Mouse (Mus musculus) olfactory bulb, adult 2 months (tissue): ENCODE results near the gene Farsa. TPM values are rescaled to one million over a fixed set of nuclear protein-coding genes. Genes with fewer than 3 reads are reported as not detected.

ENCODE experiments used
- H3K27ac ChIP-seq: fragments of 200-500 bp; 2 replicates; pipeline ENCODE4 v1.5.1; 2012; ENCODE audit warnings: low read depth, low read length; ENCODE audit not compliant: insufficient read depth
- H3K4me1 ChIP-seq: fragments of 200-500 bp; 2 replicates; pipeline ENCODE4 v1.6.1; 2012; ENCODE audit warnings: low read length; ENCODE audit not compliant: control insufficient read depth, insufficient read depth
- H3K4me3 ChIP-seq: fragments of 200-500 bp; 2 replicates; pipeline ENCODE4 v1.5.1; 2012; ENCODE audit warnings: mild to moderate bottlenecking, low read depth, low read length, moderate library complexity; ENCODE audit not compliant: insufficient read depth
- CTCF ChIP-seq: fragments of 200-500 bp; IDR thresholded peaks from 2 replicates; pipeline ENCODE4 v1.5.1; 2012; ENCODE audit warnings: low read depth, mild to moderate bottlenecking, low read length, moderate library complexity; ENCODE audit not compliant: insufficient read depth
- POLR2A ChIP-seq: fragments of 200-500 bp; IDR thresholded peaks from 2 replicates; pipeline ENCODE4 v1.6.1; 2012; ENCODE audit warnings: mild to moderate bottlenecking, low read depth, low read length, moderate library complexity; ENCODE audit not compliant: insufficient read depth
- WGBS: fragments of 180-500 bp; shearing (Covaris S2); methylation state at CpG from one replicate; pipeline ENCODE4 v1.1.7; 2018; 5-methylcytosine and 5-hydroxymethylcytosine counted together
- polyA plus RNA-seq: library from polyadenylated mRNA; stranded (reverse); fragments of >200 nt; gene quantifications from 2 replicates; pipeline ENCODE4 v1.2.4, GENCODE M21; 2012; ENCODE audit warnings: low replicate concordance; ENCODE audit not compliant: missing spikeins, insufficient read depth, insufficient read length

Gene Farsa
- polyA plus RNA-seq, 1 experiment = not detected

GRCm38 (mm10) chr8:84912895-84913501, 56.2 kb downstream of the Farsa start:
- TF ChIP-seq POLR2A = no peak
- TF ChIP-seq CTCF = no peak
- WGBS = 37% methylated on average over 55 of the region's 55 CpGs
- H3K4me3 ChIP-seq = no peak overlapping the region
- no peak overlapping the region for H3K27ac ChIP-seq
- H3K4me1 ChIP-seq = peaks cover 19% of the 10 kb centered on the region

DNA sequence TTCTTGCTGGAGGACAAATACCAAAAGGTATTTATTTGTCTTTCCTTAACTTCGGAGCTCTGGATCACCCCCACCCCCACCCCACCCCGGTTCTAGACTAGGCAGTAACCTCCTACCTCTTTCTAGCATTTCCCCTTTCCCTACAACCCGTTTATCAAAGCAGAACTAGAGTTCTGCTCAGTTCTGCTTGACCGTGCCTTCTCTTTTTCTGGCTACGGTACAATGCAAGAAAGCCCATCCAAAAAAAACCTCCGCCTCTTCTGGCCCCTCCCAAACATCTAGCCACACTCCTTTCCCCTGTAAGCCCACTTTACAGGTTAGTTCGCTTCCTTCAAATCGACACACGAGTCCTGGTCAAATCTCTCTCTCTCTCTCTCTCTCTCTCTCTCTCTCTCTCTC, 56.7 kb downstream of the Farsa start:
- WGBS = 51% methylated on average over 9 of the region's 9 CpGs
- H3K4me3 ChIP-seq = no peak overlapping the region
- no peak for TF ChIP-seq CTCF
- H3K27ac ChIP-seq = no peak overlapping the region
- peaks cover 16% of the 10 kb centered on the region for H3K4me1 ChIP-seq

GRCm38 (mm10) chr8:84913960-84914359, 57.2 kb downstream of the Farsa start:
- Histone ChIP-seq H3K27ac (no peak overlapping the region), H3K4me3 (no peak overlapping the region), H3K4me1 (peaks cover 12% of the 10 kb centered on the region)
- TF ChIP-seq POLR2A (no peak), CTCF (no peak)
- 49% methylated on average over 4 of the region's 4 CpGs for WGBS

GRCm38 (mm10) chr8:84915269-84915668, 58.5 kb downstream of the Farsa start:
- Histone ChIP-seq H3K4me3 (no peak overlapping the region), H3K4me1 (peaks cover 7% of the 10 kb centered on the region), H3K27ac (no peak overlapping the region)
- no peak for TF ChIP-seq CTCF
- no peak for TF ChIP-seq POLR2A
- 88% methylated on average over 8 of the region's 8 CpGs for WGBS

DNA sequence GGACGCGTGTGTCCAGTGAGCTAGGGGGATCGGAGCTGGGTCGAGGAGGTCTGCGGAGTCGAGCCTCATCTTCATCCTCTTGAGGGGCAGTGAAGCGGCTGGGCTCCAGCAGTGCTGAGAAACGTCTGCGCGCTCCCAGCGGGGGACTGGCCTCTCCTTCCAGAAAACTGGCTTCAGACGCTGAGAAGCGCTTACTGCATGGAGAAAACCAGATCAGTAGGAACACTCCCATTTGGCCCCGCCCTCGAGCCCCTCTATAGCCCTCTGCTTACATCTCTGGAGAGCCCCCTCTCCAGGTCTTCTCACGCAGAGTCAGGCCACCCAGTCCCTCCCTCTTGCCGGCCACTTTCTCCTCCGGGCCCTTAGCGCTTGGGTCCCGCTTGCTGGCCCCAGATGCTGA, 61.0 kb downstream of the Farsa start:
- no peak overlapping the region for H3K4me3 ChIP-seq
- H3K4me1 ChIP-seq = peaks cover 5% of the 10 kb centered on the region
- WGBS = 51% methylated on average over 20 of the region's 20 CpGs
- H3K27ac ChIP-seq = no peak overlapping the region
- TF ChIP-seq POLR2A = no peak
- no peak for TF ChIP-seq CTCF

GRCm38 (mm10) chr8:84918646-84919045, 61.9 kb downstream of the Farsa start:
- WGBS = 93% methylated on average over 15 of the region's 15 CpGs
- no peak for TF ChIP-seq CTCF
- TF ChIP-seq POLR2A = no peak
- H3K4me3 ChIP-seq = no peak overlapping the region
- H3K27ac ChIP-seq = no peak overlapping the region
- H3K4me1 ChIP-seq = no peaks in the 10 kb centered on the region

Other genes starting within 250 kb of the Farsa start
- not detected in 2 replicates for gene Ier2, start 194.1 kb upstream of the Farsa start, polyA plus RNA-seq
- gene Trmt1, start 170.7 kb upstream of the Farsa start, polyA plus RNA-seq = not detected in 2 replicates
- not detected in 2 replicates for gene Nacc1, start 169.1 kb upstream of the Farsa start, polyA plus RNA-seq
- not detected in 2 replicates for gene Lyl1, start 155.5 kb upstream of the Farsa start, polyA plus RNA-seq
- not detected in 2 replicates for gene G430095P16Rik, start 134.0 kb upstream of the Farsa start, polyA plus RNA-seq
- not detected in 2 replicates for gene Nfix, start 56.6 kb upstream of the Farsa start, polyA plus RNA-seq
- gene Dand5, start 34.2 kb upstream of the Farsa start, polyA plus RNA-seq = not detected in 2 replicates
- not detected in 2 replicates for gene Gadd45gip1, start 25.5 kb upstream of the Farsa start, polyA plus RNA-seq
- not detected in 2 replicates for gene Rad23a, start 16.3 kb upstream of the Farsa start, polyA plus RNA-seq
- 225 TPM in 1 of 2 replicates, not detected in the other for gene Calr, start 10.1 kb upstream of the Farsa start, polyA plus RNA-seq
- not detected in 2 replicates for gene Syce2, start 15.1 kb downstream of the Farsa start, polyA plus RNA-seq
- gene Gcdh, start 36.9 kb downstream of the Farsa start, polyA plus RNA-seq = not detected in 2 replicates
- gene Klf1, start 44.9 kb downstream of the Farsa start, polyA plus RNA-seq = not detected in 2 replicates
- gene Dnase2a, start 51.6 kb downstream of the Farsa start, polyA plus RNA-seq = not detected in 2 replicates
- not detected in 2 replicates for gene Mast1, start 80.4 kb downstream of the Farsa start, polyA plus RNA-seq
- gene Rtbdn, start 90.0 kb downstream of the Farsa start, polyA plus RNA-seq = not detected in 2 replicates
- not detected in 2 replicates for gene Gm49661, start 112.4 kb downstream of the Farsa start, polyA plus RNA-seq
- not detected in 2 replicates for gene Prdx2, start 112.6 kb downstream of the Farsa start, polyA plus RNA-seq
- gene Rnaseh2a, start 112.8 kb downstream of the Farsa start, polyA plus RNA-seq = not detected in 2 replicates
- not detected in 2 replicates for gene Junb, start 121.7 kb downstream of the Farsa start, polyA plus RNA-seq
- not detected in 2 replicates for gene Hook2, start 133.6 kb downstream of the Farsa start, polyA plus RNA-seq
- not detected in 2 replicates for gene Best2, start 157.5 kb downstream of the Farsa start, polyA plus RNA-seq
- not detected in 2 replicates for gene Asna1, start 168.3 kb downstream of the Farsa start, polyA plus RNA-seq
- gene Trir, start 169.8 kb downstream of the Farsa start, polyA plus RNA-seq = not detected in 2 replicates
- not detected in 2 replicates for gene Tnpo2, start 179.9 kb downstream of the Farsa start, polyA plus RNA-seq
- not detected in 2 replicates for gene Fbxw9, start 203.1 kb downstream of the Farsa start, polyA plus RNA-seq
- not detected in 2 replicates for gene Gm5741, start 211.0 kb downstream of the Farsa start, polyA plus RNA-seq
- not detected in 2 replicates for gene Dhps, start 214.8 kb downstream of the Farsa start, polyA plus RNA-seq
- not detected in 2 replicates for gene Wdr83os, start 223.8 kb downstream of the Farsa start, polyA plus RNA-seq
- gene Wdr83, start 224.3 kb downstream of the Farsa start, polyA plus RNA-seq = not detected in 2 replicates
- 98.2 TPM in 1 of 2 replicates, not detected in the other for gene Man2b1, start 226.3 kb downstream of the Farsa start, polyA plus RNA-seq